Mouse (Mus musculus) liver (tissue): ENCODE results near the gene Cerk.
"Not testable (repeated sequence)": the region's sequence is repeated elsewhere in the genome, so short reads cannot be mapped to it uniquely, and the experiment has no call there.

Source experiments
- DNase-seq: peaks from one replicate; pipeline ENCODE4 v3.0.0-alpha.2; 2020; ENCODE audit warnings: mixed read lengths

Gene Cerk

GRCm38 (mm10) chr15:86110361-86111103 lies 75.4 kb downstream of the Cerk start:
- DNase-seq = no peak

GRCm38 (mm10) chr15:86109650-86110211 lies 76.2 kb downstream of the Cerk start:
- DNase-seq = no peak

GRCm38 (mm10) chr15:86109245-86109644 lies 76.7 kb downstream of the Cerk start:
- no peak for DNase-seq

GRCm38 (mm10) chr15:86107831-86108471 lies 78.0 kb downstream of the Cerk start:
- peak; percentile 80 for DNase-seq

- DNase-seq = no peak
Measured at GRCm38 (mm10) chr15:86105751-86106150, 80.2 kb downstream of the Cerk start.

GRCm38 (mm10) chr15:86105345-86105697 lies 80.6 kb downstream of the Cerk start:
- DNase-seq = peak; percentile 91

GRCm38 (mm10) chr15:86104401-86105344 lies 81.3 kb downstream of the Cerk start:
- DNase-seq = peak; percentile 72

GRCm38 (mm10) chr15:86102308-86102707 lies 83.6 kb downstream of the Cerk start:
- no peak for DNase-seq

GRCm38 (mm10) chr15:86101585-86101984 lies 84.4 kb downstream of the Cerk start:
- no peak for DNase-seq

GRCm38 (mm10) chr15:86097871-86098270 lies 88.1 kb downstream of the Cerk start:
- DNase-seq = no peak

- DNase-seq = not testable (repeated sequence)
Measured at GRCm38 (mm10) chr15:86096604-86097020, 89.3 kb downstream of the Cerk start.

GRCm38 (mm10) chr15:86095722-86096603 lies 90.0 kb downstream of the Cerk start:
- no peak for DNase-seq

- DNase-seq = no peak
Measured at GRCm38 (mm10) chr15:86094324-86095121, 91.4 kb downstream of the Cerk start.

GRCm38 (mm10) chr15:86093236-86093635 lies 92.7 kb downstream of the Cerk start:
- no peak for DNase-seq

- DNase-seq = no peak
Measured at GRCm38 (mm10) chr15:86091998-86092670, 93.8 kb downstream of the Cerk start.

- no peak for DNase-seq
Measured at GRCm38 (mm10) chr15:86091201-86091997, 94.5 kb downstream of the Cerk start.

GRCm38 (mm10) chr15:86090578-86090977 lies 95.4 kb downstream of the Cerk start:
- DNase-seq = no peak

GRCm38 (mm10) chr15:86089991-86090529 lies 95.9 kb downstream of the Cerk start:
- DNase-seq = no peak
